Mouse (Mus musculus) liver, postnatal 0 days (tissue): ENCODE data around the gene Rps11.

Source experiments
- CTCF ChIP-seq: sonication (generic); IDR thresholded peaks from 2 replicates; pipeline ENCODE4 v1.5.1; 2016; ENCODE audit warnings: antibody characterized with exemption, low read depth
- EP300 ChIP-seq: IDR thresholded peaks from 2 replicates; pipeline ENCODE4 v1.6.1; 2016; ENCODE audit warnings: antibody characterized with exemption, low read depth, mild to moderate bottlenecking

GRCm38 (mm10) chr7:45094121-45094520 lies 30.1 kb downstream of the Rps11 start:
- TF ChIP-seq CTCF (no peak), EP300 (no peak)
